ENCODE assay signal across 23 mouse cellular contexts in genomic region chr17:69498913-69499312, GRCm38 (mm10). TPM values are rescaled to one million over a fixed set of nuclear protein-coding genes. Genes with fewer than 3 reads are reported as not detected.
DNase-seq lines count a peak whose midpoint lies in the region; ATAC-seq and TF ChIP-seq lines count a peak whose summit lies in the region.
"Had no signal": no experiment of that assay in that cellular context is flagged by ENCODE, and none has a peak within 500 bp of the region (broad histone marks: within the 10 kb centered on the region; RNA-seq: fewer than 3 reads in every experiment).

No protein-coding gene starts in this region.

- H3K27ac ChIP-seq in layer of hippocampus, adult 2 months, result no peak overlapping the region
- H3K27ac ChIP-seq in testis, adult 2 months (ENCODE audit: control insufficient read depth, insufficient read depth, low read depth, low read length), result no peak overlapping the region
- H3K27ac ChIP-seq in midbrain, embryonic 14.5 days (replicated peaks; ENCODE audit: low read depth, low read length), result no peak overlapping the region
- H3K27ac ChIP-seq: embryonic facial prominence, embryonic 13.5 days; forebrain, embryonic 12.5 days; heart, embryonic 13.5 days; hindbrain, embryonic 12.5 days; hindbrain, postnatal 0 days had no signal

- H3K4me2 ChIP-seq in midbrain, embryonic 14.5 days (ENCODE audit: low read length), result no peak overlapping the region
- H3K4me2 ChIP-seq: embryonic facial prominence, embryonic 13.5 days; forebrain, embryonic 12.5 days; heart, embryonic 13.5 days; hindbrain, embryonic 12.5 days had no signal

- no peak for TF ChIP-seq POLR2A in testis, adult 2 months (IDR thresholded peaks at IDR 0.05; ENCODE audit: control insufficient read depth, low read depth, low read length)

- WGBS in midbrain, embryonic 14.5 days, result 43% methylated on average over 2 of the region's 2 CpGs

- no peak overlapping the region for H3K4me3 ChIP-seq in layer of hippocampus, adult 2 months
- no peak overlapping the region for H3K4me3 ChIP-seq in testis, adult 2 months (ENCODE audit: control insufficient read depth, low read depth, low read length)
- H3K4me3 ChIP-seq in midbrain, embryonic 14.5 days (replicated peaks; ENCODE audit: low read depth, low read length), result no peak overlapping the region
- H3K4me3 ChIP-seq: embryonic facial prominence, embryonic 13.5 days; forebrain, embryonic 12.5 days; heart, embryonic 13.5 days; hindbrain, embryonic 12.5 days had no signal

- H3K36me3 ChIP-seq in testis, adult 2 months (ENCODE audit: control insufficient read depth, insufficient read depth, low read length), result no peaks in the 10 kb centered on the region
- no peaks in the 10 kb centered on the region for H3K36me3 ChIP-seq in midbrain, embryonic 14.5 days (ENCODE audit: control insufficient read depth, insufficient read depth, low read length)
- H3K36me3 ChIP-seq: embryonic facial prominence, embryonic 13.5 days; forebrain, embryonic 12.5 days; G1E; heart, embryonic 13.5 days; hindbrain, embryonic 12.5 days had no signal

- H3K9ac ChIP-seq in midbrain, embryonic 14.5 days (replicated peaks; ENCODE audit: low read length), result no peak overlapping the region
- H3K9ac ChIP-seq: embryonic facial prominence, embryonic 13.5 days; forebrain, embryonic 12.5 days; heart, embryonic 13.5 days; hindbrain, embryonic 12.5 days had no signal

- H3K27me3 ChIP-seq in testis, adult 2 months (ENCODE audit: control insufficient read depth, insufficient read depth, low read length), result no peaks in the 10 kb centered on the region
- H3K27me3 ChIP-seq in midbrain, embryonic 14.5 days (ENCODE audit: control insufficient read depth, insufficient read depth, low read length), result no peaks in the 10 kb centered on the region
- H3K27me3 ChIP-seq: embryonic facial prominence, embryonic 13.5 days; forebrain, embryonic 12.5 days; heart, embryonic 13.5 days; hindbrain, embryonic 12.5 days had no signal

- no peaks in the 10 kb centered on the region for H3K9me3 ChIP-seq in midbrain, embryonic 14.5 days (ENCODE audit: control insufficient read depth, low read length)
- H3K9me3 ChIP-seq: embryonic facial prominence, embryonic 13.5 days; forebrain, embryonic 12.5 days; heart, embryonic 13.5 days; hindbrain, embryonic 12.5 days had no signal

- no peaks in the 10 kb centered on the region for H3K4me1 ChIP-seq in testis, adult 2 months (ENCODE audit: control insufficient read depth, insufficient read depth, low read length)
- no peaks in the 10 kb centered on the region for H3K4me1 ChIP-seq in midbrain, embryonic 14.5 days (ENCODE audit: control insufficient read depth, insufficient read depth, low read length)
- H3K4me1 ChIP-seq: embryonic facial prominence, embryonic 13.5 days; forebrain, embryonic 12.5 days; heart, embryonic 13.5 days; hindbrain, embryonic 12.5 days had no signal

- DNase-seq in layer of hippocampus, adult 2 months (ENCODE audit: low spot score in 2 of 2), result no peak
- no peak for DNase-seq in layer of hippocampus, adult 8-10 months (ENCODE audit: low spot score in 2 of 2)
- DNase-seq in testis, postnatal 10 days (ENCODE audit: low spot score), result no peak
- peak; percentile 18 for DNase-seq in midbrain, embryonic 14.5 days
- DNase-seq in lung, postnatal 14 days, result no peak
- DNase-seq: adrenal gland, postnatal 10 days; B cell, adult 2 months; cerebellum, adult 11-12 months; cerebellum, adult 9-10 months; cerebellum, postnatal 25 days; gastrocnemius, postnatal 10 days; heart, postnatal 36 days had no signal

- peak; percentile 51 for TF ChIP-seq CTCF in layer of hippocampus, adult 2 months (conservative IDR thresholded peaks at IDR 0.05)
- peak; percentile 3; the same call in 1 of the 2 replicates for TF ChIP-seq CTCF in testis, adult 2 months (IDR thresholded peaks at IDR 0.05; ENCODE audit: control insufficient read depth, insufficient read depth, insufficient replicate concordance, low read depth, low read length)

- ATAC-seq in midbrain, embryonic 14.5 days (ENCODE audit: low FRiP score, low TSS enrichment), result no peak
- ATAC-seq: CD4-positive, CD25-positive, alpha-beta regulatory T cell, adult 4 months; forebrain, embryonic 16.5 days; hindbrain, postnatal 0 days had no signal

RNA-seq across cellular contexts. Expression of gene Akain1, which starts 59.8 kb away (rescaled TPM):
- total RNA-seq in layer of hippocampus, adult 2 months (2021), result 10 to 100 TPM; 15.8 to 16.2 TPM
- total RNA-seq in layer of hippocampus, adult 8-10 months (2022), result 10 to 100 TPM; 14.6 to 17.5 (median 16.6) TPM
- polyA plus RNA-seq in testis, adult 2 months (2012; rRNA removed), result not detected in 2 replicates
- 0.41 and 0.80 TPM in 2 replicates for polyA plus RNA-seq in midbrain, embryonic 14.5 days (2014; fragmentation: Nextera tagmentation; extraction: Ambion mirVana)
- total RNA-seq: adrenal gland, postnatal 10 days; gastrocnemius, postnatal 10 days; gastrocnemius, postnatal 4 days; heart, postnatal 36 days had no signal
- polyA plus RNA-seq: CD4-positive, CD25-positive, alpha-beta regulatory T cell, adult 4 months; embryonic facial prominence, embryonic 13.5 days; G1E; heart, embryonic 13.5 days; heart, postnatal 0 days had no signal
